ENCODE assay signal across 25 mouse cellular contexts in genomic region chr5:140159007-140159406, GRCm38 (mm10).
"Had no signal": no experiment of that assay in that cellular context is flagged by ENCODE, and none has a peak within 500 bp of the region (broad histone marks: within the 10 kb centered on the region; RNA-seq: fewer than 3 reads in every experiment).

No protein-coding gene starts in this region.

- H3K36me3 ChIP-seq: heart, embryonic 10.5 days; heart, embryonic 12.5 days; hindbrain, embryonic 10.5 days; hindbrain, embryonic 12.5 days; intestine, embryonic 15.5 days; limb, embryonic 10.5 days; limb, embryonic 12.5 days; liver, embryonic 13.5 days; liver, embryonic 15.5 days had no signal

- H3K9ac ChIP-seq: heart, embryonic 12.5 days; hindbrain, embryonic 12.5 days; hindbrain, embryonic 14.5 days; intestine, embryonic 15.5 days; limb, embryonic 12.5 days; liver, embryonic 13.5 days; liver, embryonic 15.5 days had no signal

- H3K27me3 ChIP-seq: heart, embryonic 12.5 days; hindbrain, embryonic 12.5 days; intestine, embryonic 15.5 days; limb, embryonic 12.5 days; liver, embryonic 13.5 days; liver, embryonic 15.5 days had no signal

- DNase-seq: gastrocnemius, postnatal 14 days; gastrocnemius, postnatal 36 days; heart, adult 18-20 months; heart, postnatal 10 days; heart, postnatal 4 days; kidney, adult 18-20 months; kidney, adult 8-10 months; kidney, postnatal 25 days; kidney, postnatal 4 days; liver, embryonic 13.5 days had no signal

- H3K4me1 ChIP-seq: hindbrain, embryonic 10.5 days; intestine, embryonic 15.5 days; limb, embryonic 10.5 days; limb, embryonic 12.5 days had no signal

- H3K27ac ChIP-seq: heart, embryonic 10.5 days; hindbrain, embryonic 10.5 days; hindbrain, embryonic 12.5 days; hindbrain, embryonic 14.5 days; intestine, embryonic 15.5 days; kidney, postnatal 0 days; layer of hippocampus, adult 2 months; left cerebral cortex, adult 2 months; limb, embryonic 10.5 days; limb, embryonic 12.5 days; liver, embryonic 13.5 days had no signal

- ATAC-seq: hindbrain, embryonic 16.5 days; inflammation-experienced regulatory T-cells, adult 6 months; intestine, embryonic 15.5 days; intestine, postnatal 0 days had no signal

- H3K4me2 ChIP-seq: heart, embryonic 12.5 days; hindbrain, embryonic 12.5 days; hindbrain, embryonic 14.5 days; intestine, embryonic 15.5 days; limb, embryonic 12.5 days; liver, embryonic 13.5 days; liver, embryonic 15.5 days had no signal

- H3K9me3 ChIP-seq: heart, embryonic 10.5 days; heart, embryonic 12.5 days; hindbrain, embryonic 10.5 days; hindbrain, embryonic 12.5 days; intestine, embryonic 15.5 days; limb, embryonic 10.5 days; liver, embryonic 13.5 days; liver, embryonic 15.5 days had no signal

- H3K4me3 ChIP-seq: heart, embryonic 10.5 days; heart, embryonic 12.5 days; hindbrain, embryonic 10.5 days; hindbrain, embryonic 12.5 days; intestine, embryonic 15.5 days; layer of hippocampus, adult 2 months; left cerebral cortex, adult 2 months; limb, embryonic 10.5 days; limb, embryonic 12.5 days; liver, embryonic 13.5 days; liver, embryonic 15.5 days had no signal
